Mouse (Mus musculus) limb, embryonic 14.5 days (tissue): ENCODE data around the gene Chst12. TPM values are rescaled to one million over a fixed set of nuclear protein-coding genes. Genes with fewer than 3 reads are reported as not detected.

Experiments used
- ATAC-seq: fragments of 200-750 bp; cut with Nextera tagmentation; 2 replicates; pipeline ENCODE4 v1.8.0; 2017; ENCODE audit warnings: low read depth, moderate number of reproducible peaks, moderate TSS enrichment; ENCODE audit not compliant: low FRiP score
- DNase-seq: peaks from one replicate; pipeline ENCODE4 v3.0.0-alpha.2; 2015; ENCODE audit warnings: low spot score
- H3K27ac ChIP-seq: fragments of 300-500 bp; sonication (generic); replicated peaks from 2 replicates; pipeline ENCODE4 v1.5.1; 2014; ENCODE audit warnings: low read depth, mild to moderate bottlenecking, low read length, moderate library complexity, mixed read lengths
- H3K27me3 ChIP-seq: fragments of 300-500 bp; sonication (generic); 2 replicates; pipeline ENCODE4 v1.6.1; 2014; ENCODE audit warnings: low read length, mixed read lengths; ENCODE audit not compliant: control insufficient read depth, insufficient read depth
- H3K36me3 ChIP-seq: fragments of 300-500 bp; sonication (generic); 2 replicates; pipeline ENCODE4 v1.6.1; 2014; ENCODE audit warnings: mild to moderate bottlenecking, low read length, moderate library complexity, mixed read lengths; ENCODE audit not compliant: control insufficient read depth, insufficient read depth
- H3K4me1 ChIP-seq: fragments of 300-500 bp; sonication (generic); 2 replicates; pipeline ENCODE4 v1.6.1; 2014; ENCODE audit warnings: antibody characterized with exemption, low read length, mixed read lengths; ENCODE audit not compliant: control insufficient read depth, insufficient read depth
- H3K4me2 ChIP-seq: fragments of 300-500 bp; sonication (generic); replicated peaks from 2 replicates; pipeline ENCODE4 v1.6.1; 2014; ENCODE audit warnings: low read depth, mild to moderate bottlenecking, low read length, moderate library complexity; ENCODE audit not compliant: severe bottlenecking
- H3K4me3 ChIP-seq: fragments of 300-500 bp; sonication (generic); replicated peaks from 2 replicates; pipeline ENCODE4 v1.5.1; 2014; ENCODE audit warnings: low read length
- H3K9ac ChIP-seq: fragments of 300-500 bp; sonication (generic); 2 replicates; pipeline ENCODE4 v1.6.1; 2014; ENCODE audit warnings: mild to moderate bottlenecking, low read depth, low read length, moderate library complexity; ENCODE audit not compliant: severe bottlenecking
- H3K9me3 ChIP-seq: fragments of 300-500 bp; sonication (generic); 2 replicates; pipeline ENCODE4 v1.6.1; 2016; ENCODE audit warnings: low read length; ENCODE audit not compliant: control insufficient read depth
- POLR2A ChIP-seq: fragments of 200-500 bp; IDR thresholded peaks from 2 replicates; pipeline ENCODE4 v1.8.0; 2012; ENCODE audit warnings: inconsistent platforms, mild to moderate bottlenecking, moderate library complexity, borderline replicate concordance; ENCODE audit not compliant: insufficient read depth, insufficient read length; ENCODE audit errors: extremely low read depth
- WGBS: fragments of 180-500 bp; shearing (Covaris S2); extraction: QIAGEN DNeasy Blood & Tissue Kit; methylation state at CpG from one replicate; pipeline ENCODE4 v1.1.7; 2014; 5-methylcytosine and 5-hydroxymethylcytosine counted together
- polyA plus RNA-seq, 2 experiments: library from polyadenylated mRNA; depleted of rRNA in 1 of 2; stranded (reverse) in 1 of 2; unstranded in 1 of 2; fragments of >200 nt; fragmentation: Nextera tagmentation in 1 of 2; extraction: Ambion mirVana in 1 of 2; gene quantifications; 2 replicates each; pipeline versions ENCODE4 v1.2.1 to v1.2.3; 2012 to 2014

The Chst12 gene
- polyA plus RNA-seq, 2 experiments = 22.4 to 22.9 TPM

DNA sequence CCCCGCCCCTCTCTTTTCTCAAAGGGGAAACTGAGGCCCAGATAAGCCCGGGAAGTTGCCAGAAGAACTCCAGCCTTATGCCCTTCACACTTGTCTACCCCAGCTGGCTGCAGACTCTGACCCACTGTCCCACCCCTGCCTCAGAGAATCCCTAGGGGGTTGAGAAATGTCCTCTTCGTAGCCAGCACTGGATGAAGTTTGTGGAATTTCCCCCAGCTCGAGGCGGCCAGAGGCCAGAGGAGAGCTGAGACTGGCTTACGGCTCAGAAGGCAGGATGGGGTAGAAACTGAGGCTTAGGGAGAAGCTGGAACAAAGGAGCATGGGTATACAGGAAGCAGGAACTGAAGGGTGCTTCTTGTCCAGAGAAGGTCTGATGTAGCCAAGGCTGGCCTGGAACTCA lies 67.3 kb downstream of the Chst12 start:
- H3K4me2 ChIP-seq = no peak overlapping the region
- H3K27ac ChIP-seq = no peak overlapping the region
- H3K4me1 ChIP-seq = 0 out of 2 replicates have a peak, but pooled peaks cover 5% of the 10 kb centered on the region
- no peaks in the 10 kb centered on the region for H3K36me3 ChIP-seq
- no peak for ATAC-seq
- H3K9me3 ChIP-seq = no peaks in the 10 kb centered on the region
- H3K9ac ChIP-seq = no peak overlapping the region
- TF ChIP-seq POLR2A = no peak
- no peaks in the 10 kb centered on the region for H3K27me3 ChIP-seq
- no peak overlapping the region for H3K4me3 ChIP-seq
- DNase-seq = no peak
- 64% methylated on average over 6 of the region's 6 CpGs for WGBS

Other genes starting within 250 kb of the Chst12 start
- 31.8 and 37.9 TPM in 2 replicates for gene Mad1l1, start 184.0 kb upstream of the Chst12 start, polyA plus RNA-seq (2012; rRNA removed)
- gene Mad1l1, start 184.0 kb upstream of the Chst12 start, polyA plus RNA-seq (2014; fragmentation: Nextera tagmentation; extraction: Ambion mirVana) = 38.2 and 41.6 TPM in 2 replicates
- gene Nudt1, start 183.9 kb upstream of the Chst12 start, polyA plus RNA-seq (2012; rRNA removed) = 27.1 and 31.0 TPM in 2 replicates
- gene Nudt1, start 183.9 kb upstream of the Chst12 start, polyA plus RNA-seq (2014; fragmentation: Nextera tagmentation; extraction: Ambion mirVana) = 34.4 and 35.3 TPM in 2 replicates
- gene Mrm2, start 173.7 kb upstream of the Chst12 start, polyA plus RNA-seq (2012; rRNA removed) = 12.5 and 13.5 TPM in 2 replicates
- 18.6 and 19.5 TPM in 2 replicates for gene Mrm2, start 173.7 kb upstream of the Chst12 start, polyA plus RNA-seq (2014; fragmentation: Nextera tagmentation; extraction: Ambion mirVana)
- 23.0 and 29.8 TPM in 2 replicates for gene Snx8, start 116.3 kb upstream of the Chst12 start, polyA plus RNA-seq (2012; rRNA removed)
- gene Snx8, start 116.3 kb upstream of the Chst12 start, polyA plus RNA-seq (2014; fragmentation: Nextera tagmentation; extraction: Ambion mirVana) = 9.7 and 12.3 TPM in 2 replicates
- 108 and 119 TPM in 2 replicates for gene Eif3b, start 86.2 kb upstream of the Chst12 start, polyA plus RNA-seq (2012; rRNA removed)
- gene Eif3b, start 86.2 kb upstream of the Chst12 start, polyA plus RNA-seq (2014; fragmentation: Nextera tagmentation; extraction: Ambion mirVana) = 145 and 151 TPM in 2 replicates
- gene Gm4869, start 59.9 kb upstream of the Chst12 start, polyA plus RNA-seq (2012; rRNA removed) = 0.13 TPM in 2 replicates
- gene Gm4869, start 59.9 kb upstream of the Chst12 start, polyA plus RNA-seq (2014; fragmentation: Nextera tagmentation; extraction: Ambion mirVana) = not detected in 2 replicates
- gene Grifin, start 59.5 kb downstream of the Chst12 start, polyA plus RNA-seq (2012; rRNA removed) = 0.18 and 0.19 TPM in 2 replicates
- gene Grifin, start 59.5 kb downstream of the Chst12 start, polyA plus RNA-seq (2014; fragmentation: Nextera tagmentation; extraction: Ambion mirVana) = not detected in 2 replicates
- 38.9 and 48.2 TPM in 2 replicates for gene Lfng, start 101.8 kb downstream of the Chst12 start, polyA plus RNA-seq (2012; rRNA removed)
- 19.2 and 21.4 TPM in 2 replicates for gene Lfng, start 101.8 kb downstream of the Chst12 start, polyA plus RNA-seq (2014; fragmentation: Nextera tagmentation; extraction: Ambion mirVana)
- gene Ttyh3, start 143.5 kb downstream of the Chst12 start, polyA plus RNA-seq (2012; rRNA removed) = 118 and 180 TPM in 2 replicates
- gene Ttyh3, start 143.5 kb downstream of the Chst12 start, polyA plus RNA-seq (2014; fragmentation: Nextera tagmentation; extraction: Ambion mirVana) = 57.5 and 66.3 TPM in 2 replicates
- gene Iqce, start 196.8 kb downstream of the Chst12 start, polyA plus RNA-seq (2012; rRNA removed) = 38.3 and 43.1 TPM in 2 replicates
- gene Iqce, start 196.8 kb downstream of the Chst12 start, polyA plus RNA-seq (2014; fragmentation: Nextera tagmentation; extraction: Ambion mirVana) = 23.4 and 24.0 TPM in 2 replicates
- 29.6 and 38.6 TPM in 2 replicates for gene Brat1, start 199.5 kb downstream of the Chst12 start, polyA plus RNA-seq (2012; rRNA removed)
- gene Brat1, start 199.5 kb downstream of the Chst12 start, polyA plus RNA-seq (2014; fragmentation: Nextera tagmentation; extraction: Ambion mirVana) = 19.9 and 22.2 TPM in 2 replicates
- 1.1 and 1.4 TPM in 2 replicates for gene Amz1, start 218.6 kb downstream of the Chst12 start, polyA plus RNA-seq (2012; rRNA removed)
- 0.88 and 1.1 TPM in 2 replicates for gene Amz1, start 218.6 kb downstream of the Chst12 start, polyA plus RNA-seq (2014; fragmentation: Nextera tagmentation; extraction: Ambion mirVana)